Mouse (Mus musculus): Measurements from ENCODE around the gene Syt1. TPM values are rescaled to one million over a fixed set of nuclear protein-coding genes. Genes with fewer than 3 reads are reported as not detected.

Gene Syt1
- polyA plus RNA-seq, 1 experiment from 2014 or later: 0.25 TPM

DNA sequence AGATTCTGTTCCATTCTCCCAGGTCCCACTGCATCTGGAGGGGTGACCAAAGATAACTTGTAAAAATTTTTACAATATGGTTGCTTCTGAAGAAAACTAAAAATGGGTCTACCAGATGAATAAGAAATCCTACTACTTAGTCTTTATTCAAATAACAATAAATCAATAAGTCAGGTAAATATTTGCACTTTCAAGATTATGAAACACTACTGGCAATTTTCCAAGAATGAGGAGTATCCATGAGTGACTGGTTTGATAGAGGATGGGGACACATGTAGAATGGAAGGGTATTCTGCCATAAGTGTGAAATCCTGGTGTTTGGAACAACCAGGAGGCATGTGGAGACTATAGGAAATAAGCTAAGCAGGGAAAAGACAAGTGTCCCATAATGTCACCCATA is 124.0 kb downstream of the Syt1 start:
- no peak for TF ChIP-seq CTCF (IDR thresholded peaks at IDR 0.05; ENCODE audit: low read depth)
- no peak for DNase-seq

GRCm38 (mm10) chr10:108885769-108886168 is 125.0 kb downstream of the Syt1 start:
- no peak overlapping the region for H3K27ac ChIP-seq (ENCODE audit: low read depth)
- 86% methylated on average over 1 of the region's 1 CpGs for WGBS
- H3K36me3 ChIP-seq (ENCODE audit: insufficient read depth): no peaks in the 10 kb centered on the region
- no peak overlapping the region for H3K4me3 ChIP-seq (ENCODE audit: low read depth, low read length)
- no peaks in the 10 kb centered on the region for H3K27me3 ChIP-seq (ENCODE audit: insufficient read depth, low read length)
- ATAC-seq (ENCODE audit: insufficient read depth) (no peak), DNase-seq (no peak)
- H3K9ac ChIP-seq: no peak overlapping the region
- no peaks in the 10 kb centered on the region for H3K4me1 ChIP-seq (ENCODE audit: insufficient read depth)
- TF ChIP-seq CTCF (IDR thresholded peaks at IDR 0.05; ENCODE audit: low read depth): no peak
- H3K4me2 ChIP-seq: no peak overlapping the region
- no peaks in the 10 kb centered on the region for H3K9me3 ChIP-seq (ENCODE audit: low read depth, low read length)

More for the DNA sequence above, 124.0 kb downstream of the Syt1 start:
- Histone ChIP-seq H3K9me3 (ENCODE audit: low read depth, low read length) (no peaks in the 10 kb centered on the region), H3K27ac (ENCODE audit: low read depth) (no peak overlapping the region), H3K27me3 (ENCODE audit: insufficient read depth, low read length) (no peaks in the 10 kb centered on the region), H3K36me3 (ENCODE audit: insufficient read depth) (no peaks in the 10 kb centered on the region), H3K9ac (no peak overlapping the region), H3K4me2 (no peak overlapping the region), H3K4me3 (ENCODE audit: low read depth, low read length) (no peak overlapping the region), H3K4me1 (ENCODE audit: insufficient read depth) (no peaks in the 10 kb centered on the region)
- ATAC-seq (ENCODE audit: insufficient read depth): no peak

DNA sequence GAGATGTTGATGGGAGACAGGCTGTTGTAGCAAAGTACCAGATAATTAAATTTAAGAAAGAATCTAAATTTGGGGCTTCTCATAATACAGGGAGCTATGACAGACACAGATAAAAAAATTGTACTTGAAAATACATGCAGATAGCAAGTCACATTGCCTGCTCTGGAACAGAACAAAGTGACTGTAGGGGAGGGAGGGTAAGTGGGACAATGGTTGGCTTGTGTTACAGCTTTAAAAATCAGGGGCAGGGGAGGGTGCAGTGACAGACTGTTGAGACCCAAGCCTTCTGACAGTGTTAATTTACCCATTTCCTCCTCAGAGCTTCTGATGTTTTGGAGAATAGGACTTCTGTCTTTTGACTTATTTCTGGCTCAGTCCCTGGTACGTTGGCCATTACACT is 126.3 kb downstream of the Syt1 start:
- Histone ChIP-seq H3K9ac (no peak overlapping the region), H3K36me3 (ENCODE audit: insufficient read depth) (no peaks in the 10 kb centered on the region), H3K4me3 (ENCODE audit: low read depth, low read length) (no peak overlapping the region), H3K27me3 (ENCODE audit: insufficient read depth, low read length) (no peaks in the 10 kb centered on the region), H3K4me2 (no peak overlapping the region), H3K27ac (ENCODE audit: low read depth) (no peak overlapping the region), H3K4me1 (ENCODE audit: insufficient read depth) (no peaks in the 10 kb centered on the region), H3K9me3 (ENCODE audit: low read depth, low read length) (no peaks in the 10 kb centered on the region)
- no peak for TF ChIP-seq CTCF (IDR thresholded peaks at IDR 0.05; ENCODE audit: low read depth)
- DNase-seq (no peak), ATAC-seq (ENCODE audit: insufficient read depth) (no peak)
- WGBS: 58% methylated on average over 1 of the region's 1 CpGs

DNA sequence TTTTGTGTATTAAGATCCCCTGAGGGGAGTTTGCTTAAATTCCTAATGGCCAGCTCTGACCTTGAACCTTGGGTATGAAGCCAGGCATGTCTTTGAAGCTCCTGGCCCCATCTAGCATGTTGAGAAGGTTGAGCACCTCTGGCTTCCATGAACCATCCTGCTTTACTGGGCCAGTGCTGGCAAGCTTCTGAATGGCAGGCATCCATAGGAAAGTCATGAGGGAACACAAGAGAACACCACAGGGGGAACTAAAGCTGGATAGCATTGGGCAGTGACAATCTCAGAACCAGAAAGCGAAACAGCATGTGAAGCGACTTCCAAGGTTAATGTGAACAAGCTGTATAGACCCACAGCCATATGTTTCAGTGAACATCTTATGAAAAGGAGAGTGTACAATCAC is 130.4 kb downstream of the Syt1 start:
- Histone ChIP-seq H3K27ac (ENCODE audit: low read depth) (no peak overlapping the region), H3K36me3 (ENCODE audit: insufficient read depth) (no peaks in the 10 kb centered on the region), H3K9ac (no peak overlapping the region), H3K27me3 (ENCODE audit: insufficient read depth, low read length) (no peaks in the 10 kb centered on the region), H3K4me1 (ENCODE audit: insufficient read depth) (no peaks in the 10 kb centered on the region), H3K4me3 (ENCODE audit: low read depth, low read length) (no peak overlapping the region), H3K4me2 (no peak overlapping the region), H3K9me3 (ENCODE audit: low read depth, low read length) (no peaks in the 10 kb centered on the region)
- 82% methylated on average over 2 of the region's 2 CpGs for WGBS
- ATAC-seq (ENCODE audit: insufficient read depth) (no peak), DNase-seq (no peak)
- no peak for TF ChIP-seq CTCF (IDR thresholded peaks at IDR 0.05; ENCODE audit: low read depth)

DNA sequence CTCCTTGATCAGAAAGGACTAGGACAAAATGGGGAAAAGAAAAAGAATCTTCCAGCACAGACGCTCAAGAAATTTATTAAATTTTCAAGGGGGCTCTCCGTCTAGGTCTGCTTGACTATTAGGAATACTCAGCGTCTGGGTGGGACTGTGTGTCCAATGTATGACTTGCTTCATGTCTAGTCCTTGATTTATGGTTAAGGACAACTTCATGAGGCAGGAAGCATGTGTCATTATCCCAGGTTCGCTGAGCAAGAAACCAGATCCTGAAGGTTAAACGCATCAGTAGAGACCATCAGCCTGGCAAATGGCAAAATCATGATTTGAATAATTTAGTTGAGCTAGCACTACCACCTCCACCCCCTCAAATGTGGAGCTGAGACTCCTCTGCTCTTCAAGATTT is 135.1 kb downstream of the Syt1 start:
- Histone ChIP-seq H3K27ac (ENCODE audit: low read depth) (no peak overlapping the region), H3K4me2 (no peak overlapping the region), H3K4me1 (ENCODE audit: insufficient read depth) (no peaks in the 10 kb centered on the region), H3K9me3 (ENCODE audit: low read depth, low read length) (no peaks in the 10 kb centered on the region), H3K4me3 (ENCODE audit: low read depth, low read length) (no peak overlapping the region), H3K27me3 (ENCODE audit: insufficient read depth, low read length) (no peaks in the 10 kb centered on the region), H3K9ac (no peak overlapping the region), H3K36me3 (ENCODE audit: insufficient read depth) (no peaks in the 10 kb centered on the region)
- ATAC-seq (ENCODE audit: insufficient read depth): no peak
- no peak for DNase-seq
- 87% methylated on average over 5 of the region's 5 CpGs for WGBS
- no peak for TF ChIP-seq CTCF (IDR thresholded peaks at IDR 0.05; ENCODE audit: low read depth)

DNA sequence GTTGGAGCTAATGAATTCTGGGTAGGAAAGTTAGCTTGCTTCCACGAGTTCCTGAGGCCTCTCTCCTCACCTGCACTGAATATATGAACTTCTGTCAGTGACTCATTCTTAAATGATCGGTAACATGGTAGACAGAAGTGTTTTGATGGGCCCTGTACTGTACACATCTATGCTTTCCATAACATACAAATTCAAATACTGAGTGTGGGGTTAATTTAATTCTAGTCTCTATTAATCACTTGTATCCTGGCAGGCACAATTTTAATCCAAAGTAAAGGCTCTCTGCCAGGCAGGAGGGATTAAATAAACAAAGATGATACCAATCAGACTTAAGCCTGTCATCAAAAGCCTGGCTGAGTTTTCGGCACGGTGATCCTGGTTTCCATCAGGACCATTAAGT is 136.1 kb downstream of the Syt1 start:
- H3K27ac ChIP-seq (ENCODE audit: low read depth): no peak overlapping the region
- no peak overlapping the region for H3K4me3 ChIP-seq (ENCODE audit: low read depth, low read length)
- no peak for DNase-seq
- no peak overlapping the region for H3K9ac ChIP-seq
- ATAC-seq (ENCODE audit: insufficient read depth): no peak
- H3K4me1 ChIP-seq (ENCODE audit: insufficient read depth): no peaks in the 10 kb centered on the region
- H3K9me3 ChIP-seq (ENCODE audit: low read depth, low read length): no peaks in the 10 kb centered on the region
- no peak overlapping the region for H3K4me2 ChIP-seq
- TF ChIP-seq CTCF (IDR thresholded peaks at IDR 0.05; ENCODE audit: low read depth): no peak
- 44% methylated on average over 4 of the region's 4 CpGs for WGBS
- H3K27me3 ChIP-seq (ENCODE audit: insufficient read depth, low read length): no peaks in the 10 kb centered on the region
- no peaks in the 10 kb centered on the region for H3K36me3 ChIP-seq (ENCODE audit: insufficient read depth)

- no peak overlapping the region for H3K4me3 ChIP-seq (ENCODE audit: low read depth, low read length)
- no peaks in the 10 kb centered on the region for H3K4me1 ChIP-seq (ENCODE audit: insufficient read depth)
- DNase-seq: no peak
- H3K36me3 ChIP-seq (ENCODE audit: insufficient read depth): no peaks in the 10 kb centered on the region
- no peaks in the 10 kb centered on the region for H3K9me3 ChIP-seq (ENCODE audit: low read depth, low read length)
- no peak overlapping the region for H3K9ac ChIP-seq
- no peak overlapping the region for H3K4me2 ChIP-seq
- TF ChIP-seq CTCF (IDR thresholded peaks at IDR 0.05; ENCODE audit: low read depth): no peak
- H3K27ac ChIP-seq (ENCODE audit: low read depth): no peak overlapping the region
- 85% methylated on average over 6 of the region's 6 CpGs for WGBS
- no peak for ATAC-seq (ENCODE audit: insufficient read depth)
- H3K27me3 ChIP-seq (ENCODE audit: insufficient read depth, low read length): no peaks in the 10 kb centered on the region
These were observed 138.4 kb downstream of the Syt1 start for GRCm38 (mm10) chr10:108872359-108872758.

DNA sequence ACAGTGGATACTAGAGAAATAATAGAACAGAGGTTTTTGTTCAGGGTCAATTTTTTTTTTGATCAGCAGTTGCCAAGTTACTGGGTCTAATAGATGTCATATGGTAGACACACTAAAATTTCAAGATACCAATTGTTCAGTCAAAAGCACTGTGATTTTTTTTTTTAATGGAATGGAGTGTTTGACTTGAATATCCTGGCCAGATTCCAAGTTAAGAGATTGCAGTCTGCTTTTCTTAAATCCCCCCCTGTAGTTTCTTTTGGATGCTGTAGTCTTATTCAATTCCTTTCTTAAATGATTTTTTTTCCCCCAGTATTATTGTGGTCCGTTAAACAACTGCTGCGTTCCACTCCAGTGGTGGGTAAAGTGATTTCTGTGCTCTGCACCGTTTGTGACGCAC is 140.2 kb downstream of the Syt1 start:
- DNase-seq: peak; percentile 49

More for the DNA sequence above, 140.2 kb downstream of the Syt1 start:
- Histone ChIP-seq H3K4me3 (ENCODE audit: low read depth, low read length) (no peak overlapping the region), H3K4me2 (no peak overlapping the region), H3K36me3 (ENCODE audit: insufficient read depth) (no peaks in the 10 kb centered on the region), H3K27me3 (ENCODE audit: insufficient read depth, low read length) (no peaks in the 10 kb centered on the region), H3K9ac (no peak overlapping the region), H3K9me3 (ENCODE audit: low read depth, low read length) (no peaks in the 10 kb centered on the region), H3K27ac (ENCODE audit: low read depth) (no peak overlapping the region), H3K4me1 (ENCODE audit: insufficient read depth) (no peaks in the 10 kb centered on the region)
- WGBS: 79% methylated on average over 4 of the region's 4 CpGs
- ATAC-seq (ENCODE audit: insufficient read depth): no peak
- no peak for TF ChIP-seq CTCF (IDR thresholded peaks at IDR 0.05; ENCODE audit: low read depth)

All from lung, embryonic 14.5 days (tissue).